Mouse (Mus musculus): ENCODE measurements at regions not wholly inside any gene's neighbourhood (a gene's known extent, or its start where the extent isn't known, plus 50 kb on each side); places are given as distances from the start of the nearest gene placed in this dataset.

GRCm38 (mm10) chr4:56686141-56686540 lies 53.7 kb upstream of the Gm26657 start:
- no peak for DNase-seq (ENCODE audit: low spot score in 2 of 2)

- no peak for DNase-seq (ENCODE audit: low spot score in 2 of 2)
Measured at GRCm38 (mm10) chr4:56685696-56686095, 54.2 kb upstream of the Gm26657 start.

- DNase-seq (ENCODE audit: low spot score in 2 of 2): peak; percentile 85 to 89
Measured at GRCm38 (mm10) chr4:56685123-56685522, 54.7 kb upstream of the Gm26657 start.

DNA sequence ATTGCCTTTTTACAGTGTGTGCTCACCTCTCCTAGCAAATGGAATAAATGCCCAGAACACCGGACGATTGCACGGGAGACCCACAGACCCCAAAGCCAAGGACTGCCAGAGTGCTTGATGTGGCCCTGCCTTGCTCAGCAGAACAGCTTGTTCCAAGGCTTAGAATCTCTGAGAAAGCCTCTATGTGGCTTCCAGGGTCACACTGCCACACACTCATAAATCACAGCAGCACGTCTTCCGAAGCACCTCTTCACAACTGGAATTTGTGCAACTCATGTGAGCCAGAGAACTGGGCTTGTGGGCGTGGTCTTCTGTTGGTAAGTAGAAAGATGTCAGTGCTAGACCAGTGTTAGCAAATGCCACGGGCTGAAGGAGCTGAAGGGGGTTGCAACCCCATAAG lies 55.8 kb upstream of the Gm26657 start:
- no peak for DNase-seq (ENCODE audit: low spot score in 2 of 2)

DNA sequence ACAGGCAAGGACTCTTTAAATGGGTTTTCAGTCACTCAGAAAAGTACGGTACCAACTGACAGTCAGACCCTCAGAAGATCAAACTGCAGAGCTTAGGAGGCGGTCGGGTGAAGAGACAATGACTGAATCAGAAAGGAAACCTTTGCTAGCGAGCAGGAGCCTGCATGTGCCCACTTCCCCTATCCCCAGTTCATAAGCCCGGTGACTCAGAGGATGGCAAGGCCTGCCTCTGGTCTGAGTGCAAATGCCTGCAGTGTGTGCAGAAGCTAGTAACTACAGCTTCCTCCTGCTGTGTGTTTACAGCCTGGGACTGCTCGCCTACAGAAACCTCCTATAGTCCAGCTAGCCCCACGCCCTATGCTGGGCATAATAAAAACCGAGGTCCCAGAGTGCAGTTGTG lies 58.7 kb upstream of the Gm26657 start:
- no peak for DNase-seq (ENCODE audit: low spot score in 2 of 2)

- no peak for DNase-seq (ENCODE audit: low spot score in 2 of 2)
Measured at GRCm38 (mm10) chr4:56673868-56674267, 66.0 kb upstream of the Gm26657 start.

- no peak for DNase-seq (ENCODE audit: low spot score in 2 of 2)
Measured at GRCm38 (mm10) chr4:56664921-56665320, 74.9 kb upstream of the Gm26657 start.

GRCm38 (mm10) chr4:56661816-56662215 lies 78.1 kb upstream of the Gm26657 start:
- no peak for DNase-seq (ENCODE audit: low spot score in 2 of 2)

GRCm38 (mm10) chr4:56657046-56657445 lies 82.8 kb upstream of the Gm26657 start:
- DNase-seq (ENCODE audit: low spot score in 2 of 2): no peak

DNA sequence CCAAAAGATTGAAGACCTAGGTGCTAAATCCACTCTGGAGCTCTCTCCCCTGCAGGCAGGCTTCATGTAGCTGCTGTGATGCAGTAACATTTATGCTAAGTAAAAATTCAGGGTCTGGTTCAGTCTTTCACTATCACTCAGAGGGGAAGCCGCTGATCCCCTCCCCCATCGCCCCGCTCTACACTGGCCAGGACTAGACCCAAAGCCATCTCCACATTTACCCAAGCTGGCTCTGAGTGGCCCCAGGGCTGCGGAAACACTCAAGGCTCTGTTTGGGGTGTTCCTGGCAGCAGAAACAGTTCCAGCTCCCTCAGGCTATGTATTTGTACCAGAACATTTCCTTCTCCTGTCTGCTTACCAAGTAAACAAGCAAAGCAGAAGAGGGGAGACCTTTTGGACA lies 85.5 kb upstream of the Gm26657 start:
- peak in 1 of 2 experiments; percentile 25 for DNase-seq (ENCODE audit: low spot score in 2 of 2)

DNA sequence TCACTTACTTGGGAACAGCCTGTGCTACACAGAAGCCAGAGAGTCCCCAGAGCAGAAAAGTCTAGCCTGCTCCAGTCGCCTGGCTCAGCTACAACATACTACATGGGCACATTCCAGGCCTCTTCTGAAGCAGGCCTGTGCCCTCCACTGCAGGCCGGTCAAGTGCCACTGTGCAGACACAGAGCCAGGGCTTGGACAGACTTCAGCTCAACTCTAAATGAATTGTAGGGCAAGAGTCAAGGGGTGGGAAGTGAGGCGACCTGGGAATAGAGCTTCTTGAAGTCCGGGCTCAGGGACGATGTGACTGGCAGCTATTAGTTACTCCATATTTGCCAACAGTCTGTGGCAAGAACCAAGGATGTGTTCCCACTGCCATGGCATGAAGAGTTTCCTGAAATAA lies 87.1 kb upstream of the Gm26657 start:
- DNase-seq (ENCODE audit: low spot score in 2 of 2): no peak

GRCm38 (mm10) chr4:56649731-56650130 lies 90.1 kb upstream of the Gm26657 start:
- DNase-seq (ENCODE audit: low spot score in 2 of 2): no peak

GRCm38 (mm10) chr4:56643999-56644962 lies 95.6 kb upstream of the Gm26657 start:
- peak; percentile 26 to 35 for DNase-seq (ENCODE audit: low spot score in 2 of 2)

DNA sequence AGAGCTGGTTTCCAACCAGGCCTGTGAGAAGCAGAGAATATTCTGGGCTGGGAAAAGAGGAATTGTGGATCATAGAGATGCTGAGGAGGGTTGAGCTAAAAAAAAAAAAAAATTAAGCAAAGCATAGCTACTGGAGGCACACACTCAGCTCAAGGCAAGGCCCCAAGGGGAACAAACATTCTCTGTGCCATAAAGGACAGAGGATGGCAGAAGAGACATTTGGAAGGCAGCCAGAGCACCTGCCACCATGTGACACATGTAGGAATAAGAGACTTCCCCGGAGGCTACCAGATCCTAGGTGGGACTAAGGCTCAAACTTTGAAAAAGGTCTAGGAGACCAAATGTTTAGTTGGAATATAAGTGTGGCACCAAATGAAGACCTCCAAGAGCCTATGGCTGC lies 96.4 kb upstream of the Gm26657 start:
- no peak for DNase-seq (ENCODE audit: low spot score in 2 of 2)

- DNase-seq (ENCODE audit: low spot score in 2 of 2): no peak
Measured at GRCm38 (mm10) chr4:56639709-56640108, 100.2 kb upstream of the Gm26657 start.

DNA sequence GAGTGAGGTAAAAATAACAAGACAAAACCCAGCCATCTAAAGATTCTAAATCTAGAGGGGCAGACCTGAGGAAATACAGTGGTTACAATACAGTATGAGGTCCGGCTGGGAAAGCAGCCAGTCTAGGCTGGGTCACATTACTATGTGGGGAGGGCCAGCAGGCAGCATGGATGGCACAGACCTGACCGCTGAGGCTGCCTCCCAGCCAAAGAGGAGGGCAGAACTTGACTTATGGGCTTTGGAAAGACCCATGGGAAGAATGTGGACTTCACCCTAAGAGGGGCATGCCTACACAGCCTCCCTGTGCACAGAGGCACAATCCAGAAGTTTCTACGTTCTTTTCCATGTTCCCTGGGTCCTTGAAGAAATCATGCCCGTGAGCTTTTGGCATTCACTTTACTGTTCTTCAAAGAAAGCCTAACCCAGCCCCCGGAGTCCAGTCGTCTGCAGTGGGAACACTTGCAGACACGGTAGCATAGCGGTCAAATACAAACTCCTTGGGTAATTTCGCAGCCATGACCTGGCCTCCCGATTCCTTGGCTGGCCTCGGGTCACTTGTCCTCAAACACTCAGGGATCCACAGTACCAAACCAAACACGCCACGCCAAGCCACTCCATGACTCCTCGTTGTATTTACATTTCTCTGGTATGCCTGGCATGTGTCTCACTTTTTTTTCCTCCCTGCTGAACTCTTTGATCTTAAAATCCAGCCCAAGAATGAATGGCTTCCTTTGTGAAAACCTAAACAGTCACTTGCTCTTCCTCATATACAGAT lies 101.0 kb upstream of the Gm26657 start:
- no peak for DNase-seq (ENCODE audit: low spot score in 2 of 2)

GRCm38 (mm10) chr4:56636265-56636664 lies 103.6 kb upstream of the Gm26657 start:
- DNase-seq (ENCODE audit: low spot score in 2 of 2): no peak

DNA sequence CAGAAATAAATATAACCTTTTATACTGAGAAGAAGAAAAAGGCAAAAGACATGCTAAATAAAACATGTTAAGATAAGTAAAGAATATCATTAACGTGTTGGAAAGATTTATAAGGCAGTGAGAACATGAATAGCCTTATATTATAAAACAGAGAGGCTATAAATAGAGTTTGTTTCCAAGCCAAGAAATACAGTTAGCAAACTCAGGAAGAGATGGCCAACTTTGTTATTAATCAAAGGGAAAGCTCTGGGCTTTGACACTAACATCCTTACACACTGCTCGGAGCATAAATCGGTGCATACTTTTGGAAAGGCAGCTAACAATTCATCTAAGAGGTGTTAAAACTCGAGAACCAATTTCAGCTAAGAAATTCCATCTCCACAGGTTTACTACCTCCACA lies 106.3 kb upstream of the Gm26657 start:
- DNase-seq (ENCODE audit: low spot score in 2 of 2): no peak

DNA sequence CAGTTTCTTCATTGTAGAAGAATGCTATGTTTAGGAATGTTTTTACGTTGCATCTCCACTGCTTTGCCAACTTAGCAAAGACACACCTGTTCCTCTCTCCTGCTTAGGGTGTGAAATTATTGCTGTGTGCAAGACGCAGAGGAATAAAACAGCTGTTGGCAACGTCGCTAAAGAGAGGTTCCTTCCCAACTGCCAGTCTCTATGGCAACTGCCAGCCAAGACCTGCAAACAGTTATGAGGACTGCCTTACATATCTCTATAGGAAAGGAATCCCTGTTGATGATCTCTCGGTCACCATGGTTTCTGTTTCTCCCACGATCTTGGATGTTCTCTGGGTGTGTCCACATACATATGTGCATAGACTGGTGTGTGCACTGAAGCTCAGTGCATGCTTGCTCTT lies 109.6 kb upstream of the Gm26657 start:
- DNase-seq (ENCODE audit: low spot score in 2 of 2): no peak

DNA sequence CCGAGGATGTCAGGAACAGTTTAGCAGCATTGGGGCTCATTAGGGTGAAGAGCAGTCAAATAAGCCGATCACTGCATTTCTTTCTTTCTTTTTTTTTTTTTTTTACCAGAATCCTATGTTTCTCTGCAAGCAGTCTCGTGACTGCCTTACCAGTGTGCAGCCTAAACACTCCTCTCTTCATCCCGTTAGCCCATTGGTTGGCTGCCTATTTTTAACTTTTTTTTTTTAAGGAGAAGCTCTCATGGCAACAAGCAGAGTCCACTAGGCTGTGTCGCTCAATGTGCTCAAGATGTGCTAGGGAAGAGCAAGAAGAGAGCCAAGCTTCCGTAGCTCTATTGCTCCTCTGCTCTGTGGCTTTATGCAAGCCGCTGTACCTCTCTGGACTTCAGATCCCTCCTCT lies 112.7 kb upstream of the Gm26657 start:
- DNase-seq (ENCODE audit: low spot score in 2 of 2): no peak

DNA sequence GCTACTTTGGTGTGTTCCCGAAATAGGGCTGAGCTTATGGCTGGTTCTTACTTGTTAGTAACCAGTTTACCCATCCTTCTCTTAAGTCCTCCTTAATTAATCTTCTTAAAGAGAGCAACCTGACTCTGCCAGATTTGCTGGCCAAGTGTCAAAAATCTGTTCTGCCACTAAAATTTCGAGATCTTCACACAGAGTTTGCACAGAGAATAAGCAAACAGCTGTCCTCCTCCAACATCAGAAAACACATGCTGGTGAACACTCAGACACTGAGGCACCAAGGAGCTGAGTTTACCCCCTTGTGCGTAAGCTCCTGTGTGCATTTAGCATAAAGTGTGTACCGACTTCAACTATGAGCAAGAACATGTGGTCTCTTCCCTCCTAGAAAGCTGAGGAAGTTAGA lies 118.1 kb upstream of the Gm26657 start:
- peak; percentile 21 to 35 for DNase-seq (ENCODE audit: low spot score in 2 of 2)

GRCm38 (mm10) chr4:56621356-56621755 lies 118.5 kb upstream of the Gm26657 start:
- no peak for DNase-seq (ENCODE audit: low spot score in 2 of 2)

- no peak for DNase-seq (ENCODE audit: low spot score in 2 of 2)
Measured at GRCm38 (mm10) chr4:56620628-56621027, 119.2 kb upstream of the Gm26657 start.

Data from frontal cortex, postnatal 36 days (tissue).